Mouse (Mus musculus): ENCODE results near the gene Smim24. TPM values are rescaled to one million over a fixed set of nuclear protein-coding genes. Genes with fewer than 3 reads are reported as not detected.
A peak's percentile ranks its signal among the peaks of the same experiment; 100 is the strongest.

The Smim24 gene
- 2.3 and 2.7 TPM in 2 replicates for polyA plus RNA-seq (2014; fragmentation: Nextera tagmentation; extraction: Ambion mirVana)

DNA sequence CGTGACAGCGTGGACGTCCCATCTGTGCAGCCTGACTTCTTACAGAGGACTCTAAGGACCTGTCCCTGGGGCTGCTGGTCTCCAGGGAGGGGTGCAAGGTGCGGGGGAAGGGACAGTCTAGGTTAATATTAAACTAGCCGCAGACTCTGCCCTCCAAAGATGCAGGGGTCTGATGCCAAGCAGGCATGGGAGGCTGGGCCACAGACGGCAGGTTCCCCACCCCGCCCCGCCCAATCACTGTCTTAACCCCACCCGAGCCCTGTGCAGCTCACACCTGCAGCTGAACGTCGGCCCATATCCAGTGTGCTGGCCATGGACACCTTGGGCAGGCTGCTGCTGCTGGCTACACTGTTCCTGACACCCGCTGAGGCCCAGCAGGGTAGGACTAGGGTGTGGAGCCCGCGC lies at the start of gene Smim24:
Gene Smim24 (plus strand): TSS at position 271 of the 405 bp plus-strand sequence.
- WGBS: 67% methylated on average over 14 of the region's 14 CpGs
- H3K4me1 ChIP-seq (ENCODE audit: control insufficient read depth, insufficient read depth, low read length): peaks cover 16% of the 10 kb centered on the region
- H3K9me3 ChIP-seq (ENCODE audit: control insufficient read depth, low read length): no peaks in the 10 kb centered on the region
- H3K36me3 ChIP-seq (ENCODE audit: control insufficient read depth, insufficient read depth, low read length): peaks cover 4% of the 10 kb centered on the region
- H3K4me3 ChIP-seq (ENCODE audit: low read depth, low read length): no peak within 1 kb of the TSS
- no peaks in the 10 kb centered on the region for H3K27me3 ChIP-seq (ENCODE audit: control insufficient read depth, insufficient read depth, low read length)
- peak within 1 kb of the TSS; percentile 43 for H3K9ac ChIP-seq (ENCODE audit: low read length)
- H3K4me2 ChIP-seq: peak within 1 kb of the TSS; percentile 32
- DNase-seq (ENCODE audit: low spot score, missing footprints) (no peak), ATAC-seq (ENCODE audit: low FRiP score) (no peak)
- H3K27ac ChIP-seq (ENCODE audit: low read depth, low read length): no peak within 1 kb of the TSS

DNA sequence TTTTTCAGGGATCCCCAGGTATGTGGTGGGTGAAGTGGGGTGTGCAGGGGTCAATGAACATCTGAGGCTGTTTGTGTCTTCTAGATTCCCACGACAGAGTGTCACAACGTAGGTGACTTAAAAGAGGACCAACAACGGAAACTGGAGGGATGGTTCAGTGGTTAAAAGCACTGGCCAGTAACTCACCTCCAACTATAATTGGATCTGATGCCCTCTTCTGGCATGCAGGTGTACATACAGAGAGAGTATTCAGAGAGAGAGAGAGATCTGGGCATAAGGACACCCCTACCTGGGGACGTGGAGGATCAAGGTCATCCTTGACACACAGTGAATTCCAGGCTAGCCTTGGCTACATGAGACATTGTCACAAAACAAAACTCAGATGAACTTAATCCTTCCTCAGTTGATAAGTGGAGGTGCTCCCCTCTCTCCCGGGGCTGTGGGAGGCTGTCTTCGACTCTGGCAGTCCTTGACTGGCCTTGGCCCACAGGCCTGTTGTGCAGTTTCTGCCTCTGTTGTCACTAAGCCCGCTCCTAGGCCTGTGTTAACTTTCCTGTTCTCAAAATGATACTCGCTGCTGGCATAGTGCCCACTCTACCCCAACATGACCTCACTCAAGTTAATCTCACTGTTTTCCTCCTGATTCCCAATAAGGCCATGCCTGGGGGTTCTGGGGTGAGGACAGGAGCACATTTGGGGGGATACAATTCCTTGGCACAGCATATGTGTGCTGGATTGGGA lies 48.3 kb upstream of the Smim24 start:
- no peak overlapping the region for H3K4me2 ChIP-seq
- WGBS: 53% methylated on average over 8 of the region's 8 CpGs
- H3K27ac ChIP-seq (ENCODE audit: low read depth, low read length): no peak overlapping the region
- no peak for ATAC-seq (ENCODE audit: low FRiP score)
- H3K9me3 ChIP-seq (ENCODE audit: control insufficient read depth, low read length): no peaks in the 10 kb centered on the region
- H3K36me3 ChIP-seq (ENCODE audit: control insufficient read depth, insufficient read depth, low read length): no peaks in the 10 kb centered on the region
- peak; percentile 84 for DNase-seq (ENCODE audit: low spot score, missing footprints)
- H3K9ac ChIP-seq (ENCODE audit: low read length): no peak overlapping the region
- peaks cover 27% of the 10 kb centered on the region for H3K4me1 ChIP-seq (ENCODE audit: control insufficient read depth, insufficient read depth, low read length)
- H3K4me3 ChIP-seq (ENCODE audit: low read depth, low read length): no peak overlapping the region
- H3K27me3 ChIP-seq (ENCODE audit: control insufficient read depth, insufficient read depth, low read length): peaks cover 42% of the 10 kb centered on the region

DNA sequence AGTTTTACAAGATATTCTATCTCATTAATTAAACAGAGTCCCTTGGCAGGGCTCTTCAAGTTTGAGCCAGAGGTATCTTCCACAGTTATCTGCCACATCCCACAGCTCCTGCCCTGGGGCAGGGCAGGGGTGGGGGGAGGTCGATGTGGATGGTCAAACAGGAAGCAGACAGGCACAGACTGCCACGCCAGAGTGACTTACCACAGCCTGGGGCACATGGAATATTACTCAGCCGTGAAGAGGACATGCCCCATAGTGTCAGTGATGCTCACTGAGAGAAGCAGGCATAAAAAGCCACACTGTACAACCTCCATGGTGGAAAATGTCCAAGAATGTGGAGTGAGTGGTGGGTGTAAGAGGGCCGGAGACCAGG lies 47.7 kb upstream of the Smim24 start:
- no peak for DNase-seq (ENCODE audit: low spot score, missing footprints)
- peaks cover 32% of the 10 kb centered on the region for H3K4me1 ChIP-seq (ENCODE audit: control insufficient read depth, insufficient read depth, low read length)
- H3K27me3 ChIP-seq (ENCODE audit: control insufficient read depth, insufficient read depth, low read length): peaks cover 42% of the 10 kb centered on the region
- H3K36me3 ChIP-seq (ENCODE audit: control insufficient read depth, insufficient read depth, low read length): no peaks in the 10 kb centered on the region
- no peak overlapping the region for H3K4me3 ChIP-seq (ENCODE audit: low read depth, low read length)
- 80% methylated on average over 4 of the region's 4 CpGs for WGBS
- no peak for ATAC-seq (ENCODE audit: low FRiP score)
- no peak overlapping the region for H3K4me2 ChIP-seq
- no peak overlapping the region for H3K9ac ChIP-seq (ENCODE audit: low read length)
- H3K9me3 ChIP-seq (ENCODE audit: control insufficient read depth, low read length): no peaks in the 10 kb centered on the region
- no peak overlapping the region for H3K27ac ChIP-seq (ENCODE audit: low read depth, low read length)

DNA sequence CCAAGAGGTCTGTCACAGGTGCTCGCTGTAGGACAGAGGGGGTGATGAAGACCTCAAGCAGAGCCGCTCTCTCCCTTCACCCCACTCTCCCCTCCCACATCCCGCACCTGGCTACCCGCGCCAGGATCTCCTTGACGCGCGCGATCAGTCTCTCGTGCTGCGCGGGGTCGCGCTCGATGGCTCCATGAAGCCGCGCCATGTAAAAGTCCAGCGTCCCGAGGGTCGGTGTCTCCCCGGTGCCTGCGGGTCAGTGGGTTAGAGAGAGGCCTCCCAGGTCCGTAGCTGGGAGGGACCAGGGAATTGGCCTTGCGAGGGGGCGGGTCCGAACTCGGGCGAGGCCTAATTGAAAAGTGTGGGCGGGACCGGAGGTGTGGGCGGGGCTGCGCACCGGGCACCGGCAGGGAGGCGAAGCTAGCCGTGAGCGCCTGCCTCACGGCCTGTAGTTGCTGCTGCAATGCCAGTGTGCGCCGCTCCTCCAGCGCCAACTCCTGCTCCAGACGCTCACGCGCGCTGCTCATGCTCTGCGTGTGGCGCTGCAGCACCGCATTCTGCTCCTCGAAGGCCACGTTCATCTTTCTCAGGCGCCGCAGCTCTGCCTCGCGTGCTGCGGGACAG lies 46.3 kb upstream of the Smim24 start:
- 3% methylated on average over 54 of the region's 55 CpGs for WGBS
- H3K9me3 ChIP-seq (ENCODE audit: control insufficient read depth, low read length): no peaks in the 10 kb centered on the region
- no peak overlapping the region for H3K9ac ChIP-seq (ENCODE audit: low read length)
- DNase-seq (ENCODE audit: low spot score, missing footprints) (peak; percentile 92), ATAC-seq (ENCODE audit: low FRiP score) (no peak)
- no peak overlapping the region for H3K4me3 ChIP-seq (ENCODE audit: low read depth, low read length)
- H3K4me2 ChIP-seq: peak overlapping the region; percentile 29
- no peak overlapping the region for H3K27ac ChIP-seq (ENCODE audit: low read depth, low read length)
- peaks cover 38% of the 10 kb centered on the region for H3K27me3 ChIP-seq (ENCODE audit: control insufficient read depth, insufficient read depth, low read length)
- no peaks in the 10 kb centered on the region for H3K36me3 ChIP-seq (ENCODE audit: control insufficient read depth, insufficient read depth, low read length)
- peaks cover 32% of the 10 kb centered on the region for H3K4me1 ChIP-seq (ENCODE audit: control insufficient read depth, insufficient read depth, low read length)

DNA sequence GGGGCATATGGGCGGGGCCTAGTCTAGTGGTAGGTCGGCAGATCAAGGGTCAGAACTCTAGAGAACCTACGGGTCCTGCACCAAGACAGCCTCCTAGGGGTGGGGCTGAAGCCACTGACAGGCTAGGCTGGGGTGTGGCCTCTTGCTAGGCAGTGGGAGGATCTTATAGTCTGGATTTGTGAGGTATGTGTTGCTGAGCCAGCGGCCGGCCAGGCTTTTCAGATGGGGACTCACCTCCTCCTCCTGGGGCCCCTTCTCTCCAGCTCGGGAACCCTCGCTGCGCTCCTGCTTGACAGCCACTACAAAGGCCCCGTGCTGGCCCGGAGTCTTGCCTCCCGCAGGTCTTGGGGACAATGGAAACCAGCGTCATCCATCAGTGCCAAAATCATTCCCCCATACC lies 43.7 kb upstream of the Smim24 start:
- ATAC-seq (ENCODE audit: low FRiP score): no peak
- Histone ChIP-seq H3K9ac (ENCODE audit: low read length) (peak overlapping the region; percentile 90), H3K4me3 (ENCODE audit: low read depth, low read length) (peak overlapping the region; percentile 92), H3K4me2 (peak overlapping the region; percentile 92), H3K27me3 (ENCODE audit: control insufficient read depth, insufficient read depth, low read length) (peaks cover 14% of the 10 kb centered on the region), H3K9me3 (ENCODE audit: control insufficient read depth, low read length) (no peaks in the 10 kb centered on the region), H3K4me1 (ENCODE audit: control insufficient read depth, insufficient read depth, low read length) (peaks cover 25% of the 10 kb centered on the region), H3K36me3 (ENCODE audit: control insufficient read depth, insufficient read depth, low read length) (no peaks in the 10 kb centered on the region), H3K27ac (ENCODE audit: low read depth, low read length) (no peak overlapping the region)
- DNase-seq (ENCODE audit: low spot score, missing footprints): peak; percentile 87
- 3% methylated on average over 12 of the region's 12 CpGs for WGBS

DNA sequence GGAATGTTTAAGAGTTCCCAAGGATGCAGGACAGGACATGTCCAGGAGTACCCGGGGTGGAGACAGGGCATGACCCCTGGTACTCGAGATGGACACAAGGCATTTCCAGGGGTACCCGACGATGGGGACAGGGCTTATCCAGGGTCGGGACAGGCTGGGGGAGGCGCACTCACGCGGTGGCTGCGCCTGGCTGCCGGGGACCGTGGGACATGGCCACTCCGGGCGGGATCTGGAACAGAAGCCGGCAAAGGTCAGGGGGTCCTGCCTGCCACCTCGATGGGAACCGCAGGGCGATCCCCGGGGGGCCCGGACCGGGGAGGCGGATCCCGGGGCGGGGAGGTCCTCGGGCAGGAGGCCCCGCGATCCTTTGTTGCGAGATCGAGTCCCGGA lies 42.9 kb upstream of the Smim24 start:
- no peak for DNase-seq (ENCODE audit: low spot score, missing footprints)
- H3K4me2 ChIP-seq: peak overlapping the region; percentile 92
- H3K27me3 ChIP-seq (ENCODE audit: control insufficient read depth, insufficient read depth, low read length): peaks cover 8% of the 10 kb centered on the region
- no peaks in the 10 kb centered on the region for H3K9me3 ChIP-seq (ENCODE audit: control insufficient read depth, low read length)
- no peak overlapping the region; the same call in 1 of the 2 replicates for H3K27ac ChIP-seq (ENCODE audit: low read depth, low read length)
- peaks cover 25% of the 10 kb centered on the region for H3K4me1 ChIP-seq (ENCODE audit: control insufficient read depth, insufficient read depth, low read length)
- whole genome bisulfite sequencing: 2% methylated on average over 29 of the region's 29 CpGs
- peak overlapping the region; percentile 92 for H3K4me3 ChIP-seq (ENCODE audit: low read depth, low read length)
- H3K36me3 ChIP-seq (ENCODE audit: control insufficient read depth, insufficient read depth, low read length): no peaks in the 10 kb centered on the region
- peak; percentile 49 for ATAC-seq (ENCODE audit: low FRiP score)
- peak overlapping the region; percentile 90 for H3K9ac ChIP-seq (ENCODE audit: low read length)

DNA sequence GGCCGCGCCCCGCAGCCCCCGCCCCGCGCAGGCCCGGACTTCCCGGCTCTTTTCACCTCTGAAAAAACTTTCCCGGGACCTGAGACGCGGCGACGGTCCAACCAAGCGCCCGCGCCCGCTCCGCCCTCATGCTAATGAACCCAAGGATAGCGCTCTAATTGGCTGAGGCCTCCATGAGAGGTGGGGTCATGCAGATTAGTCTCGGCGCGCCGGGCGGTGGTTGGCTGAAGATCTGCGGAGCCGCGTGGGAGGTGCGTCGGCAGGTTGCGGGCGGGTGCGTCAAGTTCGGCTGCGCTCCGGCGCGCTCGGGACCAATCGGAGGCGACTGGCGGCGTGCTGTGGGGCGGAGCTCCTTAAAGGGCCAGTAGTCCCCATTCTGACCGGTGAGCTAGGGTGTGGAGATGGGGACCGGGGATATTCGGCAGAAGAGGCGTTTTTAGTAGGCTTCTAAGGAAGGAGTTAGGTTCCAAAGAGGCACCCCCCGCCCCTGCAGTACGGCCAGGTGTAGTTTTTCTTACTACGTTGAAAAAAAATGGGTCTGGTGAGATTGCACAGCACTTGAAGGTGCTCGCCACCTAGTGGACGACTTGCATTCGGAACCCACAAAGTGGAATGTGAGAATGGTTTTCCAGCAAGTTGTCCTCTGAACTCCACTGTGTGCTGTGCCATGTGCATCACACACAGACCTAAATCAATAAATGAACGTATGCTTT lies 42.3 kb upstream of the Smim24 start, which contains the start of gene Hmg20b:
Gene Hmg20b (minus strand): TSS at position 130 of the 713 bp plus-strand sequence.
- peaks cover 25% of the 10 kb centered on the region for H3K4me1 ChIP-seq (ENCODE audit: control insufficient read depth, insufficient read depth, low read length)
- ATAC-seq (ENCODE audit: low FRiP score): peak; percentile 95
- H3K9me3 ChIP-seq (ENCODE audit: control insufficient read depth, low read length): no peaks in the 10 kb centered on the region
- H3K27ac ChIP-seq (ENCODE audit: low read depth, low read length): no peak within 1 kb of the TSS; the same call in 1 of the 2 replicates
- H3K9ac ChIP-seq (ENCODE audit: low read length): peak within 1 kb of the TSS; percentile 90
- no peaks in the 10 kb centered on the region for H3K36me3 ChIP-seq (ENCODE audit: control insufficient read depth, insufficient read depth, low read length)
- peak within 1 kb of the TSS; percentile 92 for H3K4me2 ChIP-seq
- H3K27me3 ChIP-seq (ENCODE audit: control insufficient read depth, insufficient read depth, low read length): peaks cover 8% of the 10 kb centered on the region
- under 1% methylated on average over 54 of the region's 54 CpGs for WGBS
- H3K4me3 ChIP-seq (ENCODE audit: low read depth, low read length): peak within 1 kb of the TSS; percentile 92
- peak; percentile 99 for DNase-seq (ENCODE audit: low spot score, missing footprints)

DNA sequence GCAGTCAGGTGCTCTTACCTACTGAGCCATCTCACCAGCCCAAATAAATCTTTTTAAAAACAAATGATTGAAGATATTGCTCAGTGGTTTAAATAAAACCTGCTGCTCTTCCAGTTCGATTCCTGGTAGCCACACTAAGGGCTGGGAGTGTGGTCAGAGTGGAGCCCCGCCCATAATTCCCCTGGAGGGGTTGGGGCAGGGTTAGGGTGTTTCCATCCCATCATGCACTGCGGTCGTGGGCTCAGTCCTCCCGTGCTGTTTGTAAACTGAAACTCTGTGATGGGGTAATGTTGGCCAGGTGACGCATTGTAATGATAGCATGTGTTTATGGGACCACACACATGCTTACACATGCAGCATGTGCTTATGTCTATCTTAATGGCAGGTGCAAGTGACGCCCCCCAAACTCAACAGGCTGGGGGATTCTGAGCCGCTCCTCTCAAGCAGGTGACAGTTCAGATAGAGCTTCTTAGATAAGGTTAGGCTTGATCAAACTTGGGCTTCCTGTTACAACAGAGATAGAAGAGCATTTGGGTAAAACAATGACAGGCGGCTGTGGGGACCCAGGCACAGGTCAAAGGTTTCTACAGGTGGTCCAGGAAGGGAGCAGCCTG lies 41.1 kb upstream of the Smim24 start:
- WGBS: 27% methylated on average over 9 of the region's 9 CpGs
- peaks cover 20% of the 10 kb centered on the region for H3K4me1 ChIP-seq (ENCODE audit: control insufficient read depth, insufficient read depth, low read length)
- peaks cover 5% of the 10 kb centered on the region; the same call in 1 of the 2 replicates for H3K27me3 ChIP-seq (ENCODE audit: control insufficient read depth, insufficient read depth, low read length)
- no peak overlapping the region for H3K4me2 ChIP-seq
- no peak overlapping the region for H3K9ac ChIP-seq (ENCODE audit: low read length)
- H3K4me3 ChIP-seq (ENCODE audit: low read depth, low read length): no peak overlapping the region
- no peaks in the 10 kb centered on the region for H3K36me3 ChIP-seq (ENCODE audit: control insufficient read depth, insufficient read depth, low read length)
- peak; percentile 79 for DNase-seq (ENCODE audit: low spot score, missing footprints)
- no peak for ATAC-seq (ENCODE audit: low FRiP score)
- no peak overlapping the region for H3K27ac ChIP-seq (ENCODE audit: low read depth, low read length)
- H3K9me3 ChIP-seq (ENCODE audit: control insufficient read depth, low read length): no peaks in the 10 kb centered on the region

Measured in midbrain, embryonic 11.5 days (tissue).